In the genomic region with DNA sequence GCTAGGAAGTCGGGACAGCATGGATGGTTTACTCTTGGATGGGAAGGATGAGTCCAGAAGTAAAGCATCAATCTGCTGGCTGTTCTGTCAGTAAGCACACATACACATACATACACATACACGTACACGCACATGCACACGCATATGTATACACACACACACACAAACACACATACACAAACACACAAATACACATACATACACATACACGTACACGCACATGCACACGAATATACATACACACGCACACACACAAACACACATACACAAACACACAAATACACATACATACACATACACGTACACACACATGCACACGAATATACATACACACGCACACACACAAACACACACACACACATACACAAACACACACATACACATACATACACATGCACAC, we compare ENCODE assay signal across 7 mouse cellular contexts.
DNase-seq lines count a peak whose midpoint lies in the region; ATAC-seq and TF ChIP-seq lines count a peak whose summit lies in the region.
"Not testable (repeated sequence)": the region's sequence is repeated elsewhere in the genome, so short reads cannot be mapped to it uniquely, and the experiment has no call there.

No protein-coding gene starts in this region.

- not testable (repeated sequence) for DNase-seq in hindbrain, postnatal 0 days (ENCODE audit: low spot score); limb, embryonic 14.5 days (ENCODE audit: low spot score)

- not testable (repeated sequence) for H3K36me3 ChIP-seq in embryonic facial prominence, embryonic 15.5 days; heart, embryonic 12.5 days; hindbrain, postnatal 0 days (ENCODE audit: insufficient read depth, low read length); limb, embryonic 14.5 days (ENCODE audit: control insufficient read depth, insufficient read depth, low read length); lung, embryonic 16.5 days (ENCODE audit: control insufficient read depth, insufficient read depth, low read length); midbrain, embryonic 15.5 days (replicated peaks); neural tube, embryonic 14.5 days (ENCODE audit: control insufficient read depth, insufficient read depth, low read length)

- H3K27ac ChIP-seq in embryonic facial prominence, embryonic 15.5 days (replicated peaks); heart, embryonic 12.5 days (ENCODE audit: poor library complexity, severe bottlenecking); hindbrain, postnatal 0 days; limb, embryonic 14.5 days (replicated peaks; ENCODE audit: low read depth, low read length); lung, embryonic 16.5 days (ENCODE audit: low read length); midbrain, embryonic 15.5 days; neural tube, embryonic 14.5 days (ENCODE audit: low read depth, low read length): not testable (repeated sequence)

- H3K27me3 ChIP-seq in embryonic facial prominence, embryonic 15.5 days; heart, embryonic 12.5 days (replicated peaks); hindbrain, postnatal 0 days (ENCODE audit: insufficient read depth, low read length); limb, embryonic 14.5 days (ENCODE audit: control insufficient read depth, insufficient read depth, low read length); lung, embryonic 16.5 days (ENCODE audit: control insufficient read depth, insufficient read depth, low read depth, low read length); midbrain, embryonic 15.5 days (replicated peaks); neural tube, embryonic 14.5 days (ENCODE audit: control insufficient read depth, insufficient read depth, low read length): not testable (repeated sequence)

- not testable (repeated sequence) for H3K4me1 ChIP-seq in embryonic facial prominence, embryonic 15.5 days; heart, embryonic 12.5 days (replicated peaks); hindbrain, postnatal 0 days (ENCODE audit: insufficient read depth, low read length); limb, embryonic 14.5 days (ENCODE audit: control insufficient read depth, insufficient read depth, low read length); lung, embryonic 16.5 days (replicated peaks; ENCODE audit: control insufficient read depth, insufficient read depth, low read length); midbrain, embryonic 15.5 days; neural tube, embryonic 14.5 days (ENCODE audit: control insufficient read depth, insufficient read depth, low read length)

- not testable (repeated sequence) for TF ChIP-seq POLR2A in limb, embryonic 14.5 days (IDR thresholded peaks at IDR 0.05; ENCODE audit: borderline replicate concordance, extremely low read depth, insufficient read depth, insufficient read length)

- ATAC-seq in embryonic facial prominence, embryonic 15.5 days (ENCODE audit: insufficient number of reproducible peaks, low FRiP score, low TSS enrichment, low read depth): peak; percentile 63; the same call in 1 of the 2 replicates
- ATAC-seq in heart, embryonic 12.5 days (ENCODE audit: insufficient number of reproducible peaks, low FRiP score): peak; percentile 61; the same call in 1 of the 2 replicates
- peak; percentile 59; the same call in 1 of the 2 replicates for ATAC-seq in hindbrain, postnatal 0 days
- ATAC-seq in limb, embryonic 14.5 days (ENCODE audit: low FRiP score, low read depth): peak; percentile 15; the same call in 1 of the 2 replicates
- ATAC-seq in lung, embryonic 16.5 days (ENCODE audit: low read depth): peak; percentile 41; the same call in 1 of the 2 replicates
- peak; percentile 56; the same call in 1 of the 2 replicates for ATAC-seq in midbrain, embryonic 15.5 days (replicated peaks)
- peak; percentile 61 for ATAC-seq in neural tube, embryonic 14.5 days (ENCODE audit: low read depth)

- not testable (repeated sequence) for H3K4me3 ChIP-seq in embryonic facial prominence, embryonic 15.5 days (replicated peaks); heart, embryonic 12.5 days; hindbrain, postnatal 0 days (ENCODE audit: low read length); limb, embryonic 14.5 days (replicated peaks; ENCODE audit: low read length); lung, embryonic 16.5 days (ENCODE audit: low read length); midbrain, embryonic 15.5 days; neural tube, embryonic 14.5 days (ENCODE audit: low read depth, low read length)

- not testable (repeated sequence) for H3K4me2 ChIP-seq in embryonic facial prominence, embryonic 15.5 days (replicated peaks); heart, embryonic 12.5 days; hindbrain, postnatal 0 days (ENCODE audit: low read depth, low read length); limb, embryonic 14.5 days (replicated peaks; ENCODE audit: low read depth, low read length, severe bottlenecking); lung, embryonic 16.5 days (ENCODE audit: low read depth, low read length); midbrain, embryonic 15.5 days; neural tube, embryonic 14.5 days (ENCODE audit: low read depth, low read length)

- not testable (repeated sequence) for TF ChIP-seq CTCF in hindbrain, postnatal 0 days (IDR thresholded peaks at IDR 0.05; ENCODE audit: low read depth)

- H3K9me3 ChIP-seq in embryonic facial prominence, embryonic 15.5 days (replicated peaks); heart, embryonic 12.5 days (replicated peaks); hindbrain, postnatal 0 days (ENCODE audit: low read length); limb, embryonic 14.5 days (ENCODE audit: control insufficient read depth, low read length); lung, embryonic 16.5 days (ENCODE audit: control insufficient read depth, low read length); midbrain, embryonic 15.5 days; neural tube, embryonic 14.5 days (ENCODE audit: control insufficient read depth, low read length): not testable (repeated sequence)

- H3K9ac ChIP-seq in embryonic facial prominence, embryonic 15.5 days; heart, embryonic 12.5 days; hindbrain, postnatal 0 days (replicated peaks; ENCODE audit: low read length); limb, embryonic 14.5 days (ENCODE audit: low read depth, low read length, severe bottlenecking); lung, embryonic 16.5 days (ENCODE audit: low read length); midbrain, embryonic 15.5 days; neural tube, embryonic 14.5 days (replicated peaks; ENCODE audit: low read depth, low read length): not testable (repeated sequence)

- 84% methylated on average over 11 of the region's 11 CpGs for WGBS in embryonic facial prominence, embryonic 15.5 days
- 83% methylated on average over 11 of the region's 11 CpGs for WGBS in heart, embryonic 12.5 days
- WGBS in hindbrain, postnatal 0 days: 89% methylated on average over 11 of the region's 11 CpGs
- WGBS in limb, embryonic 14.5 days: 86% methylated on average over 11 of the region's 11 CpGs
- WGBS in lung, embryonic 16.5 days: 86% methylated on average over 11 of the region's 11 CpGs
- 86% methylated on average over 11 of the region's 11 CpGs for WGBS in midbrain, embryonic 15.5 days
- WGBS in neural tube, embryonic 14.5 days: 88% methylated on average over 11 of the region's 11 CpGs
